Comparison of ENCODE assay signal across 25 mouse cellular contexts in genomic region chr13:31929299-31929698, GRCm38 (mm10).
"Had no signal": no experiment of that assay in that cellular context is flagged by ENCODE, and none has a peak within 500 bp of the region (broad histone marks: within the 10 kb centered on the region; RNA-seq: fewer than 3 reads in every experiment).

No protein-coding gene starts in this region.

- ATAC-seq: forebrain, postnatal 0 days; hindbrain, embryonic 16.5 days; inflammation-experienced regulatory T-cells, adult 6 months; intestine, embryonic 15.5 days; intestine, postnatal 0 days had no signal

- H3K36me3 ChIP-seq: heart, embryonic 10.5 days; heart, embryonic 12.5 days; hindbrain, embryonic 10.5 days; hindbrain, embryonic 12.5 days; intestine, embryonic 15.5 days; limb, embryonic 13.5 days; limb, embryonic 15.5 days had no signal

- DNase-seq: forebrain, postnatal 0 days; gastrocnemius, postnatal 10 days; gastrocnemius, postnatal 25 days; heart, adult 18-20 months; heart, postnatal 10 days; heart, postnatal 4 days; kidney, adult 18-20 months; kidney, adult 8-10 months; kidney, postnatal 10 days; kidney, postnatal 25 days; kidney, postnatal 4 days; left cerebral cortex, postnatal 4 days had no signal

- H3K4me2 ChIP-seq: heart, embryonic 12.5 days; hindbrain, embryonic 12.5 days; hindbrain, embryonic 14.5 days; intestine, embryonic 15.5 days; limb, embryonic 13.5 days; limb, embryonic 15.5 days had no signal

- H3K4me3 ChIP-seq: heart, embryonic 10.5 days; heart, embryonic 12.5 days; hindbrain, embryonic 10.5 days; hindbrain, embryonic 12.5 days; intestine, embryonic 15.5 days; layer of hippocampus, adult 2 months; left cerebral cortex, adult 2 months; limb, embryonic 13.5 days; limb, embryonic 15.5 days had no signal

- H3K27me3 ChIP-seq: heart, embryonic 12.5 days; hindbrain, embryonic 12.5 days; intestine, embryonic 15.5 days; limb, embryonic 15.5 days had no signal

- H3K9ac ChIP-seq: forebrain, postnatal 0 days; heart, embryonic 12.5 days; hindbrain, embryonic 12.5 days; hindbrain, embryonic 14.5 days; intestine, embryonic 15.5 days; limb, embryonic 13.5 days; limb, embryonic 15.5 days had no signal

- H3K27ac ChIP-seq: heart, embryonic 10.5 days; hindbrain, embryonic 10.5 days; hindbrain, embryonic 12.5 days; hindbrain, embryonic 14.5 days; intestine, embryonic 15.5 days; layer of hippocampus, adult 2 months; left cerebral cortex, adult 2 months; limb, embryonic 13.5 days; limb, embryonic 15.5 days had no signal

- H3K4me1 ChIP-seq: heart, embryonic 10.5 days; hindbrain, embryonic 10.5 days; hindbrain, embryonic 12.5 days; intestine, embryonic 15.5 days; limb, embryonic 13.5 days; limb, embryonic 15.5 days had no signal

- H3K9me3 ChIP-seq: heart, embryonic 10.5 days; heart, embryonic 12.5 days; hindbrain, embryonic 10.5 days; hindbrain, embryonic 12.5 days; intestine, embryonic 15.5 days; limb, embryonic 13.5 days; limb, embryonic 15.5 days had no signal
